Comparison of ENCODE assay signal across 8 mouse cellular contexts in the genomic region with DNA sequence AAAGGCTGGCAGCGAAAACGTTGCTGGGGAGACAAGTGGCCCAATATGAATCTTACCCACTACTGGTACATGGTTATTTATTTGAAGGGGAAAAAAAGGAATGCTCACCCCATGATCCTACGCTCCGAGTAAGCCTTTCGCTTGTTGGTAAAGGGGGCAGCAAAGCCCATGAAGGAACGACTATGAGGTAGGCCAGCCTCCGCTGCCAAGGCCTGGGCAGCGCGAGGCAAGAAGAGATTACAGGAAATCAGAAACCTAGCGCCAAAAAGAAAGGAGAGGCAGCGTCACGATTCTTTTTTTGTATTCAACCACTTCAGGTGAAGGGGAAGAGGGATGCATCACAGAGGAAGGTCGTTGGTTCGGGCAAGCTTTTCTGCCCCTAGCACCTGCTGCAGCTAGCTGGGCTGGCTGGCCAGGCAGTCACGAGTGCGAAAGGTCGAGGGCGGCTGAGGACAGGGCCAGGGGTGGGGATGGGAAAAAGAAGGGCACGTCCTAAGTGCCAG. TPM values are rescaled to one million over a fixed set of nuclear protein-coding genes. Genes with fewer than 3 reads are reported as not detected.
DNase-seq lines count a peak whose midpoint lies in the region; ATAC-seq and TF ChIP-seq lines count a peak whose summit lies in the region.

No protein-coding gene starts in this region.

- H3K9me3 ChIP-seq in forebrain, embryonic 15.5 days, result no peaks in the 10 kb centered on the region
- H3K9me3 ChIP-seq in limb, embryonic 14.5 days (ENCODE audit: control insufficient read depth, low read length), result no peaks in the 10 kb centered on the region
- H3K9me3 ChIP-seq in stomach, embryonic 15.5 days, result no peaks in the 10 kb centered on the region

- DNase-seq in testis, postnatal 14 days (ENCODE audit: low spot score), result no peak
- DNase-seq in limb, embryonic 14.5 days (ENCODE audit: low spot score), result no peak
- no peak for DNase-seq in thymus, postnatal 36 days
- DNase-seq in left cerebral cortex, postnatal 10 days (ENCODE audit: extremely low spot score in 1 of 2, low spot score in 2 of 2), result no peak
- DNase-seq in retina, postnatal 1 day, result no peak

- no peak; the same call in 1 of the 2 replicates for ATAC-seq in forebrain, embryonic 15.5 days (replicated peaks)
- no peak for ATAC-seq in limb, embryonic 14.5 days (ENCODE audit: low FRiP score, low read depth)
- ATAC-seq in stomach, embryonic 15.5 days (ENCODE audit: insufficient read depth, low FRiP score, low read depth), result no peak

- peak overlapping the region; percentile 95 for H3K27ac ChIP-seq in testis, adult 2 months (ENCODE audit: control insufficient read depth, insufficient read depth, low read depth, low read length)
- H3K27ac ChIP-seq in forebrain, embryonic 15.5 days (replicated peaks), result peak overlapping the region; percentile 98
- 0 out of 2 replicates have a peak overlapping the region, but pooled peaks have one; percentile 91 for H3K27ac ChIP-seq in limb, embryonic 14.5 days (replicated peaks; ENCODE audit: low read depth, low read length)
- peak overlapping the region; percentile 96 for H3K27ac ChIP-seq in stomach, embryonic 15.5 days

- WGBS in forebrain, embryonic 15.5 days, result 12% methylated on average over 19 of the region's 19 CpGs
- 13% methylated on average over 19 of the region's 19 CpGs for WGBS in limb, embryonic 14.5 days
- WGBS in stomach, embryonic 15.5 days, result 15% methylated on average over 19 of the region's 19 CpGs

- peak overlapping the region; percentile 82 for H3K4me2 ChIP-seq in forebrain, embryonic 15.5 days (replicated peaks)
- H3K4me2 ChIP-seq in limb, embryonic 14.5 days (replicated peaks; ENCODE audit: low read depth, low read length, severe bottlenecking), result peak overlapping the region; percentile 77
- H3K4me2 ChIP-seq in stomach, embryonic 15.5 days, result peak overlapping the region; percentile 90

- intact Hi-C loops in left cerebral cortex, postnatal 10 days (cut with DNase I), result no loop called here

- peaks cover 16% of the 10 kb centered on the region for H3K4me1 ChIP-seq in testis, adult 2 months (ENCODE audit: control insufficient read depth, insufficient read depth, low read length)
- H3K4me1 ChIP-seq in forebrain, embryonic 15.5 days, result peaks cover 20% of the 10 kb centered on the region
- peaks cover 4% of the 10 kb centered on the region for H3K4me1 ChIP-seq in limb, embryonic 14.5 days (ENCODE audit: control insufficient read depth, insufficient read depth, low read length)
- H3K4me1 ChIP-seq in stomach, embryonic 15.5 days, result peaks cover 15% of the 10 kb centered on the region; the same call in 1 of the 2 replicates

- H3K4me3 ChIP-seq in testis, adult 2 months (ENCODE audit: control insufficient read depth, low read depth, low read length), result peak overlapping the region; percentile 96
- H3K4me3 ChIP-seq in forebrain, embryonic 15.5 days, result peak overlapping the region; percentile 71
- peak overlapping the region; percentile 66 for H3K4me3 ChIP-seq in limb, embryonic 14.5 days (replicated peaks; ENCODE audit: low read length)
- peak overlapping the region; percentile 78 for H3K4me3 ChIP-seq in stomach, embryonic 15.5 days (replicated peaks)

- no peak for TF ChIP-seq POLR2A in testis, adult 2 months (IDR thresholded peaks at IDR 0.05; ENCODE audit: control insufficient read depth, low read depth, low read length)
- TF ChIP-seq POLR2A in limb, embryonic 14.5 days (IDR thresholded peaks at IDR 0.05; ENCODE audit: borderline replicate concordance, extremely low read depth, insufficient read depth, insufficient read length), result no peak

- no peaks in the 10 kb centered on the region for H3K36me3 ChIP-seq in testis, adult 2 months (ENCODE audit: control insufficient read depth, insufficient read depth, low read length)
- peaks cover 18% of the 10 kb centered on the region for H3K36me3 ChIP-seq in forebrain, embryonic 15.5 days
- H3K36me3 ChIP-seq in limb, embryonic 14.5 days (ENCODE audit: control insufficient read depth, insufficient read depth, low read length), result peaks cover 21% of the 10 kb centered on the region
- H3K36me3 ChIP-seq in stomach, embryonic 15.5 days, result peaks cover 8% of the 10 kb centered on the region

- H3K9ac ChIP-seq in forebrain, embryonic 15.5 days (replicated peaks), result peak overlapping the region; percentile 74
- peak overlapping the region; percentile 77 for H3K9ac ChIP-seq in limb, embryonic 14.5 days (ENCODE audit: low read depth, low read length, severe bottlenecking)
- peak overlapping the region; percentile 74 for H3K9ac ChIP-seq in stomach, embryonic 15.5 days

- H3K27me3 ChIP-seq in testis, adult 2 months (ENCODE audit: control insufficient read depth, insufficient read depth, low read length), result no peaks in the 10 kb centered on the region
- no peaks in the 10 kb centered on the region for H3K27me3 ChIP-seq in forebrain, embryonic 15.5 days
- H3K27me3 ChIP-seq in limb, embryonic 14.5 days (ENCODE audit: control insufficient read depth, insufficient read depth, low read length), result no peaks in the 10 kb centered on the region
- H3K27me3 ChIP-seq in stomach, embryonic 15.5 days (replicated peaks), result no peaks in the 10 kb centered on the region

- TF ChIP-seq CTCF in testis, adult 2 months (IDR thresholded peaks at IDR 0.05; ENCODE audit: control insufficient read depth, insufficient read depth, insufficient replicate concordance, low read depth, low read length), result no peak

RNA-seq across cellular contexts. Expression of a gene that starts 0.8 kb away (rescaled TPM):
- polyA plus RNA-seq in testis, adult 2 months (2012; rRNA removed), result 21.2 TPM in 2 replicates
- 33.7 and 35.7 TPM in 2 replicates for polyA plus RNA-seq in forebrain, embryonic 15.5 days (2015; fragmentation: Nextera tagmentation; extraction: Ambion mirVana)
- polyA plus RNA-seq in limb, embryonic 14.5 days (2012; rRNA removed), result 38.9 and 43.5 TPM in 2 replicates
- 19.4 and 21.5 TPM in 2 replicates for polyA plus RNA-seq in limb, embryonic 14.5 days (2014; fragmentation: Nextera tagmentation; extraction: Ambion mirVana)
- 14.0 and 14.5 TPM in 2 replicates for polyA plus RNA-seq in stomach, embryonic 15.5 days (2015; fragmentation: Nextera tagmentation; extraction: Ambion mirVana)
- total RNA-seq in left cerebral cortex, postnatal 10 days (2021), result 10 to 100 TPM; 69.8 to 74.6 TPM

RNA-seq across cellular contexts. Expression of a gene that starts 9.0 kb away (rescaled TPM):
- polyA plus RNA-seq in testis, adult 2 months (2012; rRNA removed), result 6.8 and 7.0 TPM in 2 replicates
- 13.0 and 13.4 TPM in 2 replicates for polyA plus RNA-seq in forebrain, embryonic 15.5 days (2015; fragmentation: Nextera tagmentation; extraction: Ambion mirVana)
- polyA plus RNA-seq in limb, embryonic 14.5 days (2012; rRNA removed), result 50.7 and 59.8 TPM in 2 replicates
- 11.3 and 11.9 TPM in 2 replicates for polyA plus RNA-seq in limb, embryonic 14.5 days (2014; fragmentation: Nextera tagmentation; extraction: Ambion mirVana)
- polyA plus RNA-seq in stomach, embryonic 15.5 days (2015; fragmentation: Nextera tagmentation; extraction: Ambion mirVana), result 12.8 and 15.8 TPM in 2 replicates
- total RNA-seq in left cerebral cortex, postnatal 10 days (2021), result 10 to 100 TPM; 74.4 TPM

RNA-seq across cellular contexts. Expression of a gene that starts 30.4 kb away (rescaled TPM):
- 58.8 and 59.4 TPM in 2 replicates for polyA plus RNA-seq in testis, adult 2 months (2012; rRNA removed)
- polyA plus RNA-seq in forebrain, embryonic 15.5 days (2015; fragmentation: Nextera tagmentation; extraction: Ambion mirVana), result 233 and 237 TPM in 2 replicates
- polyA plus RNA-seq in limb, embryonic 14.5 days (2012; rRNA removed), result 131 and 149 TPM in 2 replicates
- polyA plus RNA-seq in limb, embryonic 14.5 days (2014; fragmentation: Nextera tagmentation; extraction: Ambion mirVana), result 173 and 174 TPM in 2 replicates
- polyA plus RNA-seq in stomach, embryonic 15.5 days (2015; fragmentation: Nextera tagmentation; extraction: Ambion mirVana), result 192 and 212 TPM in 2 replicates
- total RNA-seq in left cerebral cortex, postnatal 10 days (2021), result 100 to 1,000 TPM; 287 to 288 TPM

RNA-seq across cellular contexts. Expression of a gene that starts 33.1 kb away (rescaled TPM):
- polyA plus RNA-seq in testis, adult 2 months (2012; rRNA removed), result 0.14 and 0.18 TPM in 2 replicates
- polyA plus RNA-seq in forebrain, embryonic 15.5 days (2015; fragmentation: Nextera tagmentation; extraction: Ambion mirVana), result 0.09 and 0.24 TPM in 2 replicates
- polyA plus RNA-seq in limb, embryonic 14.5 days (2012; rRNA removed), result 0.39 and 0.55 TPM in 2 replicates
- 0.14 TPM in 1 of 2 replicates, not detected in the other for polyA plus RNA-seq in limb, embryonic 14.5 days (2014; fragmentation: Nextera tagmentation; extraction: Ambion mirVana)
- polyA plus RNA-seq in stomach, embryonic 15.5 days (2015; fragmentation: Nextera tagmentation; extraction: Ambion mirVana), result 34.5 and 39.4 TPM in 2 replicates
- total RNA-seq in left cerebral cortex, postnatal 10 days (2021), result under 1 TPM; 0.56 to 0.69 TPM

RNA-seq across cellular contexts. Expression of a gene that starts 43.3 kb away (rescaled TPM):
- 22.5 and 27.7 TPM in 2 replicates for polyA plus RNA-seq in testis, adult 2 months (2012; rRNA removed)
- polyA plus RNA-seq in forebrain, embryonic 15.5 days (2015; fragmentation: Nextera tagmentation; extraction: Ambion mirVana), result 137 and 139 TPM in 2 replicates
- polyA plus RNA-seq in limb, embryonic 14.5 days (2012; rRNA removed), result 38.9 and 42.3 TPM in 2 replicates
- 68.6 and 71.9 TPM in 2 replicates for polyA plus RNA-seq in limb, embryonic 14.5 days (2014; fragmentation: Nextera tagmentation; extraction: Ambion mirVana)
- 66.3 and 81.0 TPM in 2 replicates for polyA plus RNA-seq in stomach, embryonic 15.5 days (2015; fragmentation: Nextera tagmentation; extraction: Ambion mirVana)
- 10 to 100 TPM; 88.5 to 93.8 TPM for total RNA-seq in left cerebral cortex, postnatal 10 days (2021)
